Mouse (Mus musculus) kidney, adult 18-20 months (tissue): ENCODE measurements at regions not wholly inside any gene's neighbourhood (a gene's known extent, or its start where the extent isn't known, plus 50 kb on each side); places are given as distances from the start of the nearest gene placed in this dataset.

Source experiments
- DNase-seq: peaks from one replicate; pipeline ENCODE4 v3.0.0; 2021

DNA sequence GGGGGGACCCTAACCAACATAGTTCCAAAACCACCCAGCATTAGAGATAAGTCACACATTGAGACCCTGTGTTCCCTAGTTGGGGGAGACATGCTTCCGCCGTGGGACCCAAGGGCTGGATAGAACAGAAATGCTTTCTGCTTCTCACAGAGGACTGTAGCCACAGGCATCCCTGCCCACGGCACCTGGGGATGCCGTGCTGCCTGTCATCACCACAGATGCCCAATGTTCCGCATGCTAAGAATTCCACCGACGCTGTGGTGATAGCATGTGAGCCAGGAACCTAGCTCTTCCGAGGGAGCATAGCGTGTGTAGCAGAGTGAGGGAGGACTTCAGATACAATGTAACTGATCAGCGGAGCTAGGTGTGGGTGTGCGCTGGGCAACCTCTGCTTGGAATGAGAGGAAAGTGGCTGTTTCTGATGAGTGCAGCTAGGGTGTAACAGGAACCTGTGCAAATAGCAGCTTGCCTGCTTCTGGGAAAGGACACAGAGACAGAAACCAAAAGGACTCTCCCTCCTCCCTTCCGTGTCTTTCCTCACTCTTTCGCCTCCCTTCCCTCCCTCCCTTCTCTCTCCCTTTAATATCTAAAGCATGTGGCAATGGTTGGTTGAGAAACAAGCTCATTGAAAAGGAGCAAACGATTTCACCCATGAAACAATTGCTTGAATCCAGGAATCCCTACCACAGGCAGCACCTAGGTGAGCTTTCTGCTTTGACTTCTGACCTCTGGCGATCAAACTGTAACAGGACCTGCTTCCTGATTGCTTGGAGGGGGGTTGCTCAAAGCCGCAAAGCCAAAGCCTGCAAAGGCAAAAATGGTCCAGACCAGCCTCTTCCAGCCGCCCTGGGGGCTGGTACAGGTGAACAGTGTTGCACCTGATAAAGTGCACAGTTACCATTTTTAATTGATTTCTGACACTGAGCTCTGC lies 102.3 kb downstream of the Gm26897 start:
- no peak for DNase-seq

DNA sequence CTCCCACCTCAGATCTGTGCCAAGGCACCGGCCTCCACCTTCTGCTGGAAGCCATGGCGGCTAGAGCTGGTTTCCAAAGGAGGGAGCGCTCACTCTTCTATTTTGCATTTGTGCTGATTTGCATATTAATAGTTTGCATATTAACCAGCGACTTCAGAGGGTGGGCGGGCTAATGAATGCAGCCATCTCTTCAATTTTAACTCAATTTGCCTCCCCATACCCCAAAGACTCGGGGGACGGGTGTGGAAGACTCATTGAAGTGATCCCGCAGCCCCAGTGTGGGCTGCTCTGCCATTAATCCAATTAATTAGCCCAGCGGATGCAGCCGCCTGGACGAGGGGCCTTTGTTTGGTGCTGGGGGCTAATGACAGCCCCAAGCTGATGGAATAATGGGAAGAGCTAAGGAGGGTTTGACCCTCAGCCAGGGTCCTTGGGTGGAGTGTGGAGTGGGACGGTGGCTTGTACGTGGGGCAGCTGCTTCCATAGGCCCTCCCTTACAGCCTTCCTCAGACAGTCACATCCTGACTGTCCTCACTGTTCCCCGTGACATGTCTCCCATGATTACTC lies 103.0 kb downstream of the Gm26897 start:
- DNase-seq = no peak

DNA sequence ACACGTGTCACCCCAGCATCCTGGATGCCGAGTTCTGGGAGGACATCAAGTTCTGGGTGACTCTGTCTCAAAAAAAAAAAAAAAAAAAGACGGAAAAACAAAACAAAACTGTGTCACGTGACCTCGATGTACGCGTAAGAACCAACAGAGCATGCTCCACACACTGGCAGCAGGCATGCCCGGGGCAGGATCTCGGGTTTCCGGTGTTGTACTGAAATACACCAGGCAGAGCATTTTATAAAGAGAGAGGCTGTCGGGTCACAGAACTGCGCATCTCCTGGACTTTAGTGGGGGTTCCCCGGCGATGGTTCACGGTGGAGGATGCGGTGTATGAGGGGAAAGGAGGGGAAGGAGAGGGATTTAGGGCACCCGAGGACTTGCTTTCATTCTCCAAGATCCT lies 108.7 kb downstream of the Gm26897 start:
- no peak for DNase-seq

DNA sequence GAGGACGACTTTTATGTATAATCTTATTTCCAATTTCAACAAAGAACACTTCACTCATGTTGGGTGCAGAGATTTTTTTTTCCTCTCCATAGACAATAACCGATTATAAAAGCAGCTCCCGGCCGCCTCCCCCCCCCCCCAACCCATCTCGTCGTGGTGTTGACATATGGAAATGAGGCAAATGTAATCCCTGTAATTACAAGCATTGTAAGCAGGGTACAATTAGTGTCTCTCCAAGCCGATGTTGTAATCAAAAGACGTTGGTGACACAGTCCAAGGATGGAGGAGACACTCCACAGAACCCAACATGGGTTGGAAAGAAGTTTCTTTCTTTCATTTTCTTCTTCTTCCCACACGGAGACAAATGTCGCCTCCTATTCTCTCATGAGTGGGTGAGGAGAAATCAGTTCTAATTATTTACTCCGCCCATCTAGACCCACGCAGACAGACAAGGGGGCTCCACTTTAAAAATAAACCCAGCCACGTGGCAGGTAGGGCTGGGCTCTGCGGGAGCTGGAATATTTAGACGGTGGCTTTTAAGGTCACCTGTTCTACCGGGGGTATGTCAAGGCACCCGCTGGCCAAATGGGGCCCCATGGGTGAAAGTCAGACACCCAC lies 110.0 kb downstream of the Gm26897 start:
- DNase-seq = no peak

DNA sequence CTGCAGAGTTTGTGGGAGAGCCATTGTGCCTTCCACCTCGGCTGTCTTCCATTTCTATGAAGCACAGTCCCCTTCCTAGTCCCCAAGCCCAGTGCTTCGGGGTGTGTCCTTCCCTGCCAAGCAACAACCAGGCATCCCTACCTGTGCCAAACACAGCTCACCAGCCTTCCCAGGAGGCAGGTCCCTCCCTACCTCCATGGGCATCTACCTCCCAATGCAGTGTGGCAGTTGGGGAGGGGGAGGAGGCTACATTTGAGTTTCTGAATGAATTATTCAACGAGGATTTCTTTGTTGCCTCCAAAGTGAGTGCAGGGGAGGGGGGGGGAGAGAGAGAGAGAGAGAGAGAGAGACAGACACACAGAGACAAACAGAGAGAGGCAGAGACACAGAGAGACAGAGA lies 110.8 kb downstream of the Gm26897 start:
- no peak for DNase-seq

DNA sequence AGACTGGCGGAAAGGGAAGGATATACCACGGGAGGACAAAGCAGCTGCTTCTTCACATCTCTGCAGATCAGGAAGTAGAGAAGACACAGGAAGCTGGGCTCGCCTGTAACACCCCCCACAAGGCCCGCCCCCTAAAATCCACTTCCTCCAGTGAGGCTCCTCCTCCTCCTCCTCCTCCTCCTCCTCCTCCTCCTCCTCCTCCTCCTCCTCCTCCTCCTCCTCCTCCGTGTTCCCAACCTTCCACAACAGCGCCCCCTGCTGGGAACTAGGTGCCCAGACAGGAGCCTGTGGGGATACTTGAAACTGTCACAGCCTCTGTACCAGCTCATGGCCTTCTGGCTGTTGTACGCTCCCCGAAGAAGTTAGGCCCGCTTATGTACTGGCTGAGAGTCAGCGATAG lies 115.2 kb downstream of the Gm26897 start:
- no peak for DNase-seq

DNA sequence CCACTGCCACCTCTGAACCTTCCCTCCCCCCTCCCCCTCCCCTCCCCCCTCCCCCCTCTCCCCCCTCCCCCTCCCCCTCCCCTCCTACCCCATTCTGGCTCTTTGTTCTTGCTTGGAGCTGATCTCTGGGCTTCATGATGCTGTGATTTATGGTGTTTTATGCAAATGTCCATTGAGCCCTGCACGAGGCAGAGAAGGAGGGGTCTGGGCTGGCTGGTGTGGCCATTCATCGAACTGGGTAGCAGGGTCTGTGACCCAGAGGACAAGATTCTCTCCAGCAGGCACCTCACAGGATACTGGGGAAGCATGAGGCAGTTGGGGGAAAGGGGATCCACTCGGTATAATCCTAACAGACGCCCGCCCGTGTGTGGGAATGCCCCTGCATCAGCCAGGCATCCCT lies 119.0 kb downstream of the Gm26897 start:
- no peak for DNase-seq

DNA sequence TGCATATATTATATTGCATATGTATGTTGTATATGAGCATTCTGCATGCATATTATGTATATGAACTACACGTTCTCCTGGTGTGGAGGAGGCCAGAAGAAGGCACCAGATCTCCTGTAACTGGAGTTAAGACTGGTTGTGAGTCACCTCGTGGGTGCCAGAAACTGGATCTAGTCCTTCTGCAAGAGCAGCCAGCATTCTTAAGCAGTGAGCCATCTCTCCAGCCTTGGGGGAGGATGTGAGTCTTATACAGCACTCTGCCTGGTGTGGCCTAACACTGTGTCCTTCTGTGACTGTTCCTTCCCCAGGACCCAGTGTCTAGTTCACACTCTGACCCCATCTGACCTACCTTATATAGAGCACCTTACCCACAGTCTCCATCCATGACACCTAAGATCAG lies 121.6 kb downstream of the Gm26897 start:
- no peak for DNase-seq

DNA sequence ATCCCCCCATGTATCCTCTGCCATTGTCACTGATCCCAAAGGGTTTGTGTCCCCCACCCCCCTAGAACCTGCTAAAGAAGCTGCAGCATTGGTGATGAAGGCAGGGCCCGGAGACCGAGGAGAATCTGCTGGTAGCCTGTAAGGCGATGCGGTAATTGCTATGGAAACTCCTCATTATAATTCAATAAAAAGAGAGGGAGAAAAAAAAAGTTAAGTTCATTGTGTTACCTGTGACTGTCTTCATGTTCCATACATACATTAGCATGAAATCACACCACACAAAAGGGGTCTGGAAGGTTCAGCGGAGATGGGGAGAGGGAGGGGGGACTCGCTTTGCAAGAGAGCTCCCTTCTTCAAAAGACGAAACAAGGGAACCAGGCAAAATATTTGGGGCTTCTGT lies 123.5 kb downstream of the Gm26897 start:
- DNase-seq = no peak

DNA sequence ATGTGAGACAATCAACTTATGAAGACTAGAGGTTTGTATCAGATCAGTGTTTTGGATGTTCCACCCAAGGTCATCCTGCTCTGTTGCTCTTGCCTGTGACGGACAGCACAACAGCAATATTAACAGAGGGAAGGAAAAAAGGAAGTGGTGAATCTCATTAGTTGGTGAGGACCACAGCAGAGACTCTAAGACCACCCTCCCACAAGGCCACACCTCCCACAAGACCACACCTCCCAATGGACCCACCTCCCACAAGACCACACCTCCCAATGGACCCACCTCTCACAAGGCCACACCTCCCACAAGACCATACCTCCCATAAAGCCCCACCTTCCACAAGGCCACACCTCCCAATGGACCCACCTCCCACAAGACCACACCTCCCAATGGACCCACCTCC lies 126.7 kb downstream of the Gm26897 start:
- DNase-seq = no peak

DNA sequence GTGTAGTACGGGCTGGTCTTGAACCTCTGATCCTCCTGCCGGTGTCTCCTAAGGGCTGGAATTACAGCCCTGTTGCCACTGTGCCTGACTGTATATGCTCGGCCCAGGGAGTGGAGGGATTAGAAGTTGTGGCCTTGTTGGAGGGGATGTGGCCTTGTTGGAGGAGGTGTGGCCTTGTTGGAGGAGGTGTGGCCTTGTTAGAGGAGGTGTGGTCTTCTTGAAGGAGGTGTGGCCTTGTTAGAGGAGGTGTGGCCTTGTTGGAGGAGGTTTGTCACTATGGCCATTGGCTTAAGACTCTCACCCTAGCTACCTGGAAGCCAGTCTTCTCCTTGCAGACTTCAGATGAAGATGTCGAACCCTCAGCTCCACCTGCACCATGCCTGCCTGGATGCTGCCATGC lies 128.6 kb downstream of the Gm26897 start:
- no peak for DNase-seq

DNA sequence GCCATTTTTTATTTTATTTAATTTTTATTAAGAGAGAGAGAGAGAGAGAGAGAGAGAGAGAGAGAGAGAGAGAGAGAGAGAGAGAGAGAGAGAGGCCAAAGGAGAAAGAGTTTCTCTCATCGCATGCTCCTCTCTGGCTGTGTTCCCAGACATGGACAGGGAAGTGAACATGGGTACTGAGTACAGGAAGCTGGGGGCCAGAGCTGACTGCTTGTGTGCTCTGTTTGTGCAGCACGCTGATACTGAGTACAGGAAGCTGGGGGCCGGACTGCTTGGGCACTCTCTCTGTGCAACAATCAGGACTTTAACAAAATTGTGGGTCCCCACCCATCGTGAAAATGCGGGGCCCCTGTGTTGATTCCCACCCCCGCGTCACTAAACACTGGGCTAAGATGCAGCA lies 130.2 kb downstream of the Gm26897 start:
- no peak for DNase-seq

DNA sequence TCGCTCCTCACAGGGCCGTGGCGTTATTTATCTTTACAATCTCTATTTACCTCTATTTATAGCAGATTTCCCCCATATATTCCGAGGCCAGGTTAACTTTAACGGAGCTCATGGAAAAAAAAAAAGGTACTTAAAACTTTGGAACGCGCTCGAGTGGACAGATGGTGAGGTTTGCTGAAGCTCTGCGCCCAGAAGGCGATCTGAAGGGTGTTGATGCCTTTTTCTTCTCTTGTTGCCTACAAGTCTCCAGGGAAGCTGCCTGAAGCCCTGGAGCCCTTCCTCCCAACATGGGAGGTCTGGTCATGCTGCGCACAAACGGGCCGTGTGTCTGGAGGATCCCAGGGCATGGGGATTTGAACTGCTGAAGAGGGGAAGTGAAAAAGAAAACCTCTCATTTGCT lies 130.9 kb downstream of the Gm26897 start:
- no peak for DNase-seq

DNA sequence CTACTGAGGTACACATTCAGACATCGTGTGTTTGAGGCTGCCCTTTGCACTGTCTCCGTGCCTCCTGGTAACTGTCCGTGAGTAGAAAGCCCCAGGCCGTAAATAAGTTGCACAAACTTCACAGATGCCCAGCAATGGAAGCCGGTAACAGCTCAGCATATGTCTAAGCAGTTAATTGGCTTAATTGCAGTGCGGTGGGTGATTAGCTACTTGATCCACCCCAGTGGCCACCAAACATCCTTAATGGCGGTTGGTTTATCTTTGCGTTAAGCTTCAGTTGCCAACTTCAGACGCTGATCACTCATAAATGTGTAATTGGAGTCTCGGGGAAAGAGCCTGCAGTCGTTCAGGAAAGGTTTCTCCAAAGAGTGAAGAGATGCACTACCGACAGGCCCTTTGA lies 135.3 kb downstream of the Gm26897 start:
- DNase-seq = no peak

DNA sequence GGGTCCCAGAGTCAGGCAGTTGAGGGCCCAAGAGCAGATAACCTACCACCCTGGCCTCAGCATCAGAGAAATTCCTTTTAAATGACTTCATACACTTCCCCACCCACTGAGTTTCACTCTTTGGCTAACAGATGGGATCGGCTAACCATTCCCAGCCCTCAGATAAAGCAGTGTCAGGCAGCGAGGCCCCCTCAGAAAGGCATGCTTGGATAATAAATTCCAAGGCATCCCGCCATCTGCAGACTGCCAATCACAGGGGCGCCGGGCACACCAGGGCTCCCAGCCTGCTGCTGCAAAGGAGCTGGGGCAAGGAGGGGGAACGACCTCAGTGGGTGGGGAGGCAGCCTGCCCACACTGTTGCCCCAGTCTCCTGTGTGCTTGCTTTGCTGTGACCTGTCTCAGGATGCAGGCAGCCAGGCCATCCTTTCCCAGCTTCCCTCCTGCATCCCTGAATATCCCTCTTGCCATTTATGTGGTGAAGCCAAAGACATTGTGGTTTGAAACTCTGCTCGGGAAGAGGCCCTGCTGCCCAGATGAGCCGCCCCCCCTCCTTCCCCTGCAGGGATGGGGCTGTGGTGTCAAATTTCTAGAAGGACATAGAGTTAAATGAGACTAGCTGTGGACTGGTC lies 143.6 kb downstream of the Gm26897 start:
- no peak for DNase-seq

DNA sequence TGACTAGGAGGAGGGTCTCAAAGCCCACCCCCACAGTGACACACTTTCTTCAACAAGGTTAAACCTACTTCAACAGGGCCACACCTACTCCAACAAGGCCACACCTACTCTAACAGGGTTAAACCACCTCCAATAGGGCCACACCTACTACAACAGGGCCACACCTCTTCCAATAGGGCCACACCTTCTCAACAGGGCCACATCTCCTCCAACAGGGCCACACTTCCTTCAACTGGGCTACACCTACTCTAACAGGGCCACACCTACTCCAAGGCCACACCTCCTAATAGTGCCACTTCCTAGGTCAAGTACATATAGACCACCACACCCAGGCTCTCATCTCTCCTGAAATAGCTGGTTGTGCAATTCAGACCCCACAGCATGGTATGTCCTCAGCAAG lies 145.3 kb downstream of the Gm26897 start:
- no peak for DNase-seq

DNA sequence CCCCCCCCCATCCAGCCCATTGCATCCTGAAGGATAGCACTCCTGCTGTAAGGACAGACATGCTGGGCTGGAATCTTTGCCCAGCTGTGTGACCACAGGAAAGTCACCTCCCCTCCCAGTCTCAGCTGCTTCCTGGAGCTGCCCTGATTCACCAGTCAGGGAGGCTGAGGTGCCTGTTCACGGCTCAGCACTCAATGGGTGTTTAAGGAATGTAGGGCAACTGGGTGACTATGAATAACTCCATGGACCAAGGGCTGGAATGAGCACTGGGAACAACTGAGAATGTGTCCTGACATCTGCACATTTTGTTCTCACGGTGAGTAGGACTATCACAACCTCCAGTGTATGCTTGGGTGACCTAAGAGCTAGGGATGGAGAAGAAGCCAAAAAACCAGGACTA lies 146.5 kb downstream of the Gm26897 start:
- DNase-seq = no peak

DNA sequence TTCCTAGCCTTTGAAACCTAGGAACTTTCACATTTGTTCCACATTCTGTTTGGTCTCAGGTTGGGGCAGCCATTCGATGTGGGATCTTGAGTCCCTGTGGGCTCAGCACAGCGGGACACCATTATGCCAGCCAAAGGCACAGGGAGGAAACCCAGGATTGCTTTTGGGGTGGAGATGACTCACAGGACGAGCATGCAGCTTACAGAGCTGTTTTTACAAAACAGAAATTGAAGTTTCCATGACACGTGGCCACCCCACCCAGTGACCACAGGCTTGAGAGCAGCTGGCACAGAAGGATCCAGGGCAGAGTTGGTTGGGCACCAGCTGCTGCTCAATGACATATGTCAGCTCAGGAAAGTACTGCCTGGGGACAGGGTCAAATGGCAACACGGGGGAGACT lies 147.8 kb downstream of the Gm26897 start:
- DNase-seq = no peak

DNA sequence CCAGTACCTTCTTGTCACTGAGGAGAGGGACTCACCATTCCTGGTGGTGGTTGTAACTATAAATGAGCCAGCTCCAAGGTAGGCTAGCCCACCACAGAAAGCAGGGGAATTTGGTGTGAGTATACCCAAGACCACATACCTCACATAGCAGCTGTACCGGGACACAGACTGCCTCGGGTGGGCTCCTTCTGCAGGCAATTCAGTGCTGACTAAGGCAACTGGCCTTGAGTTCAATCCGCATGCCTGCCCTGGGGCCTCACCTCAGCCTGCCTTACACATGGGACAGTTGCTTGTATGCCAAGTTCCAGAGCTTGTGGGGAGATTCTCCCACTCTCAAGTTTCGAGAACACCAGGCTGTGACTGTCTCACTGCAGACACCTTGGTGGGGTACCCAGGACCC lies 153.6 kb downstream of the Gm26897 start:
- no peak for DNase-seq

DNA sequence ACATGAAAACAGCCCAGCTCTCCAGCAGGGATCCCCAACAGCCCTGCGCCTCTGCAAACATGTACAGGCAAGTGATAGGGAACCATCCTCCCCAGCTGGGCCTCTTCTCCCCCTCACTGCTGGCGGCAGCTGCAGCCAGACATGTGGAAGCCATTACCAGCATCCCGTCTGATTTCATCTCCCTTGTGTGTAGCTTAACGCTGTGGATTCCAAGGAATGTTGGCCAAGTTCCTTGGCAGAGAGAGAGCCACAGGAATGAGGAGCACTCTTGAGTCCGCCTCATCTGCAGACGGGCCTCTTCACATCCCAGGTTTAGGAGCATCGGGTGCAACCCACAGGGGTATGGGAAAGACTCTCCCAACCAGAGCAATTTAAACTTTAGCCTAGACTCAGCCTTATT lies 157.1 kb downstream of the Gm26897 start:
- peak; percentile 26 for DNase-seq

DNA sequence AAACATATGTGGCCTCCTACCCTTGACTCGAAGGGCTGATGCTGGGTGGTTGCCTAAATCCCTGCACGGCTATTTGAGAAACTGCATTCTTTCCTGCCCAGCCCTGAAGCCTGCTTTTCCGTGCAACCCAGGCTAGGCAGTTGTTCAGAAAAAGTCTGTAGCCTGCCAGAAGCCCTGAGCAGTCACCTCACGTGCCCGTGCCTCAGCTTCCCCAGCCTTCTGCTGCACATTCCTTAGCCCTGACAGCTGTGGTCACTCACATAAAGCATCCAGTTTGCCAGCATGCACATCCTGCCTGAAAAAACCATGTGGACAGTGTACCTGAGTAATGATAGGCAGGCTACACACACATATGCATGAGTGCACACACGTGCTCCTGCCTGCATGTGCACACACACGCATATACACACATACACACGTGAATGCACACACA lies 157.6 kb downstream of the Gm26897 start:
- DNase-seq = peak; percentile 12

DNA sequence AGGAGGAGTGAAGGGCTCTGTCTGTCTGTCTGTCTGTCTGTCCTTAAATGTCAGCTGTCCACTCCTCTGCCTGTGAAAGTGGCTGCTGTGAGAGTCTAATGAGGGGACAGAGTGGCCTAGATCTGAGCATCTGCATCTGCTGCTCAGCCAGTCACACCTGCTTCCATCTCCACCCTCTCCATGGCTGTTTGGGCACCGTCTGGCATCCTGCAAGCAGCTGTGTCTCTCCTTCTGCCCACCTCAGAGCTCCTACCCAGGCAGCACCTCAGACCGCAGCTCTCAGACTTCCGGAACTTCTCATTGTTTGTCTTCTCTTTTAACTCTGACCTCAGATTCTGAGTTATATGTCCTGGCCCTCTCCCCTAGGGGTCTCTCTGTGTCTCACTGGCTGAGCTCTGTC lies 159.2 kb downstream of the Gm26897 start:
- no peak for DNase-seq

DNA sequence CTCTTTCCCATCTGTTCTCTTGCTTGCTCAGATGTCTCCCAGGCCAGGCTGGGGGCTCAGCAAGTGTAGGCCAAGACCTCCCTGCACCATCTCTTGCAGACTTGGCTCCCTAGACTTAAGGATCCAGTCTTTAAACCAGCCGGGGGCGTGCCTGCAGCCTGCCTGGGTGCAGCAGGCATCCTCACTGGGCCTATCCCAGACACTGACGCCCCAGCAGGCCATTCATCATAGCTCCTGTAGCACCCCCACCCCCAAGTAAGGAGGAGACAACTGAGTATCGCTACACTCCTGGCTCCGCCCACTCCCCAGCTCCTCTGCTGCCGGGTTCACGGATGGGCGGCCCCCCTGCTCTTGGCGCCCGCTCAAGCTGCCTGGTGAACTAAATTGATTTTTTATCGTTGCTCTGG lies 160.2 kb downstream of the Gm26897 start:
- DNase-seq = peak; percentile 15

DNA sequence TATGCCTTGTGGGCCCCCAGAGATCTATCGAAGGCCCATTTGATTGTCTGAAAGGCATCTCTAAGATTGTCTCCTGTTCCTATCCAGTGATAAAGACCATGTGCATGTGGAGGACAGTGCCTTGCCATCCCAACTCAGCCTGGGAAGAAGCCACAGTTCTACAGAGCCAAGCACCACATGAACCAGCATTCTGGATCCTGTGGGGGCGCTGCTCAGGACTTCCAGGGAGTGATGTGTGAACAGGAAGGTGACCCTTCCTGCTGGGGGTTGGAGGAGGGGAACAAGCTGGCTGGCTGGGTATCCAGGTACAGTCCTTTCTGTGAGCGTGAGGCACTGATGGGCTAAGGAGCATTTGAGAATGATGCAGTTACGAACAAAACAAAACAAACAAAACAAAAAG lies 163.8 kb downstream of the Gm26897 start:
- no peak for DNase-seq
